Mouse (Mus musculus) embryo, embryonic 11.5 days (tissue): ENCODE results near the gene Ybx1.

ENCODE experiments used
- DNase-seq: peaks from one replicate; pipeline ENCODE4 v3.0.0-alpha.2; 2012; ENCODE audit warnings: low read depth, low spot score

Ybx1 gene

DNA sequence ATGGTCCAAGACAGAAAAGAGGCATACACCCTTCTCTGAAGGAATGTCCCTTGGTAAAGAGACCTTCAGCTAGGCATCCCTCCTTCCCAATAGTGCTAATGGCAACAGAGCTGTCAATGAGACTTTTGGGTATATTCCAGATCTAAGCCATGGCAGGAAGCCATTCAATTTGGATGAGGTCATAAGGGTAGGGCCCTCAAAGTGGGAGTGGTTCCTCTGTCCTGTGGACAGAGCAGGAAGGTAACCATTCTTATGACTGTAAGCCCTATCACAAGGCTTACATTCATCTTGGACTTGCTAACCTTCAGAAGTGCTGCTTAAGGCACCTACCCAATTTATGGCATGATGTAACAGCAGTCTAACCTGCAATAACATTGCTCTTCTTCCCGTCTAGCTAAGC, 19.8 kb downstream of the Ybx1 start:
- no peak for DNase-seq

DNA sequence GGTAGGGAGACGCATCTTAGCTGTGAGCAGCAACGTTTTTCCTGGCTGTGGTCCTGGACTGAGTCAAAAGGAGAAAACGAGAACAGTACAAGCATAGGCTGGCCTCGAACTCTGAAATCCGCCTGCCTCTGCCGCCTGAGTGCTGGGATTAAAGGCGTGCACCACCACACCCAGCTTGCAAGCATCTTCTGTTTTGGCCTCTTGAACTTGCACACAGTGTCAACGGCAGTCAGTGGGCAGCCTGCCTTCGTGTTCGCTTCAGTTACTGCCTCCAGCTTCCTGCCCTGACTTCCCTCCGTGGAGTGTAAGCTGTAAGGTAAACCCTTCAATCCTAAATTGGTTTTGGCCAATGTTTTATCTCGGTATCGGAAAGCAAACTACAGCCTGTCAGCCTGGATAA, 27.8 kb downstream of the Ybx1 start:
- DNase-seq = no peak

GRCm38 (mm10) chr4:119263459-119263858, 30.9 kb downstream of the Ybx1 start:
- DNase-seq = no peak

GRCm38 (mm10) chr4:119262483-119262882, 31.9 kb downstream of the Ybx1 start:
- no peak for DNase-seq

- DNase-seq = no peak
Measured at GRCm38 (mm10) chr4:119261087-119261713, 33.2 kb downstream of the Ybx1 start.

DNA sequence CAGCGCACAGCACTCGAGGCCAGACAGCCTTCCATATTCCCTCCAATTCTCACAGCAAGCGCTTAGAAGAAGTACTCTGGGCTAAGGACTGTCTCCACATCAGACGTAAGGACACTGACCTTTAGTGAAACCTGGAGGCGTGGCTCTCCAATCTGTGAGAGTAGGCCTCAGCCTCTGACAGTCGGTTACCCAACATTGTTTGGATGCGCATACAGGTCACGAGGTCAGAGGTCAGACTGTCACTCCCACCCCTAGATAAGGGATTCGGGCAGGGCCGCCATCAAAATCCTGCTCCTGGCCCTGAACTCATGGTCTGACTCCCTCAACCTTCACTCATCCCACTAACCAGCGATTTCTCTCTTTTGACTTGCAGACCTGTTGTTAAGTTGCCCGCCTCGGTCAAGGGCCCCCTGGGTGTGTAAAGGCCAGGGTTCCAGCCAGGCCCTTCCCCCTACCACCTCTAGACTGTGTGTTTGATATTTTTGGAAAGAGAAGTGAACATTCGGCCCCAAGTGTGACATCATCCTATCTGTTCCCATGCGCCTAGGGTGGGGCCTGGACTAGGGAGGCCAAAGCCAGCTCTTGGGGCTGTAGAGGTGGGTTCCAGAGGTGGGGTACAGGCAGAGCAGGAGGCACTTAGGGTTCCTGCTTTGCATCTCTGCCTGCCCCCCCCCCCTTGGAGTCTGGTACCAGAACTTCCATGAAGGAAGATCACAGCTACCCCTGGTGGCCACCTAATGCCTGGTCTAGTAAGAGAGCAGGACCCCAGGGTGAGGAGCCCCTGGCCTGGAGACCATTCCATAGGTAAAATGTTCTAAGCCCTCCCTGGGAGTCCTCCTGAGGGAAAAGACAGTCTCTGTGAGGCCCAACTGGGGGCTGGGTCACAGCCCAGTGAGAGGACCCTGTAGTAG, 34.8 kb downstream of the Ybx1 start:
- no peak for DNase-seq

GRCm38 (mm10) chr4:119257083-119257482, 37.3 kb downstream of the Ybx1 start:
- DNase-seq = no peak

DNA sequence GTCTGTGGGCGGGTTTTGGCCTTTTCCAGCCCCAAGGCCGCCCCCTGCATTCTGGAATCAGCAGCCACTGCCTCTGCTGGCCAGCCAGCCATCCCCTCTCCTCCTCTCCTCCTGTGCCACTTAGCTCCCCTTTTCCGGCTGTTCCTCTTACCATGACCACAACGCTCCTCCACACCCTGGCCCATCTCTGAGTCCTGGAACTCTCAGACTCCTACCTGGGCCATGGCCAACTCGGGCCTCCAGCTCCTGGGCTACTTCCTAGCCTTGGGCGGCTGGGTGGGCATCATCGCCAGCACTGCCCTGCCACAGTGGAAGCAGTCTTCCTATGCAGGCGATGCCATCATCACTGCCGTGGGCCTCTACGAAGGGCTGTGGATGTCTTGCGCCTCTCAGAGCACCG, 39.1 kb downstream of the Ybx1 start, which contains the start of gene Cldn19:
Cldn19 (plus strand) TSS at position 64 of the 400 bp plus-strand sequence.
- no peak for DNase-seq

DNA sequence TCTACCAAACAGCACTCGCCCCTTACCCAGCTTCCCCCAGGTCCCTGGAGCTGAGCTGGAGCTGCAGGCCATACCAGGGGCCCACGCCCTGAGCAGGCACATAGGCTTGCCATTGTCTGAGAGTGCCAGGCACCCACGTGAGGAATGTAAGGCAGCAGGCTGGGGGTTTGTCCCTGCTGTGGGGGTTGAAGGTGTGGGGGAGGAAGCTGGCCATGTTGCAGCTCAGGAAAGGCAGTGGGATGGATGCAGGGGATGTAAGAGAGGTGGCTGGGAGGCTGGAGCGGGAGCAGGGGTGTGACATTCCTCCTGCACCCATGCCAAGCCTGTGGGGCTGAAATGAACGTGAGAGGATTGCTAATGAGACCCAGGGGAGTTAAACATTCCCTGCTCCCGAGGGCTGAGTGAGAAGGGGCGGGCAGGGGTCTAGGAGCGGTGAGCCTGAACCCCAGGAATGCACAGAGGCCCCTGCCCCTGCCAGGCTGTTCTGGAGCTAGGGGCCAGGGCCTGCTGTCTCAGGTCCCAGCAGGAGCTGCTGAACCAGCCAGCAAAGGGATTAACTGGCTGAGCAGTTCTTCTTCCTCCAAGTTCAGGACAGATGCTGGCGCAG, 40.3 kb downstream of the Ybx1 start:
- no peak for DNase-seq

- DNase-seq = no peak
Measured at GRCm38 (mm10) chr4:119252025-119252808, 42.2 kb downstream of the Ybx1 start.

- DNase-seq = no peak
Measured at GRCm38 (mm10) chr4:119248407-119248965, 45.9 kb downstream of the Ybx1 start.

DNA sequence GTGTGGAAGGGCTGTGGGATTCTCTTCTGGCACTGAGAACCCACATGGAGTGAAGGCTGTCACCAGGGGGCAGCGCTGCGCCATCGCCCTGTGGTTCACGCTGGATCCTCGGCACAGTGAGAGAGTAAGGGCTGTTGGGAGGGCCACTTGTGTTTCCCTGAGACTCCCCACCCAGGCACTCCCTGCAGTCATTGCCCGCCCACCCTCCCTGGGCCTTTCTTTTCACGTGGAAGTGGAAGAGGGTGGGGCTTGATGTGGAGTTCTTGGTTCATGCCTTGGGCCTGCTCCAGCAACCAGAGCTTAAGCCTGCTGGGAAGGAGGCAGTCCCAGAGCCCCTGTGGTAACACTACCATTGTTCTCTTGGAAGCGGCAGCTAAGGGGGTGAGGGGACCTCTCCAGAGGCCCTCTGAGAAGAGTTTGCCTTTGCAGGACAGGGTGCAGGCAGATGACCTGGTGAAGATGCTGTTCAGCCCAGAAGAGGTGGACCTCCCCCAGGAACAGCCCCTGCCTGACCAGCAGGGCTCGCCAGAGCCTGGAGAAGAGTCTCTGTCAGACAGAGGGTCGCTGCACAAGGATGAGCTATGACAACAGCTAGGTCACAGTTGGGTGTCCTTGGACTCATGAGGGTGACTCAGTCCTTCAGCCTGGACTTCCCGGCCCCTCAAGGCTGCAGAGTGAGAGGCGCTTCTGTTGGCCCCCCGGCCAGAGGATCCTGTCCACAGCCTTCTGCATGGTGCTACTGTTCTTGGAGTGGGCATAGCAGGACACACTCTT, 46.8 kb downstream of the Ybx1 start:
- peak; percentile 34 for DNase-seq

DNA sequence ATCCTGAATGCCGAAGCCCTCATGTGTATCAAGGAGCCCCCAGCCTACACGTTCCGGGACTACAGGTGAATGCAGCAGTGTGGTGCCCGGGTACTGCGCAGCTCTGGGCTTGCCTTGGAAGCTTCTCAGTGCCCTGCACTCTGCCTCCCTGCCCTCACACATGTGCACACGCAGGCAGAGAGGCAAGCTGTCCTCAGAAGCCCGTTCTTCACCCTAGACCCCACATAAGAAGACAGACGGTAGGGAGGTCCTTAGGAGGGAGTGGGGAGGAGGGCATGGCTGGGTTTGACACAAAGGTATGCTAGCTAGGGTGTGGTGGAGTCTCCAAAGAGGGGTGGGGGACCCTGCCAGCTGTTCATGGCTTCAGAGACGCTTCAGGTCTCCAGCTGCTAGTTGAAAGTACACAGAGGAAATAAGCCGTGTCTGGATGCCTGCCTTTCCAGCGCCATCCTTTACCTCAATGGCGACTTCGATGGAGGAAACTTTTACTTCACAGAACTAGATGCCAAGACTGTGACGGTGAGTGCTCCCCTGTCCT, 47.6 kb downstream of the Ybx1 start:
- DNase-seq = no peak

DNA sequence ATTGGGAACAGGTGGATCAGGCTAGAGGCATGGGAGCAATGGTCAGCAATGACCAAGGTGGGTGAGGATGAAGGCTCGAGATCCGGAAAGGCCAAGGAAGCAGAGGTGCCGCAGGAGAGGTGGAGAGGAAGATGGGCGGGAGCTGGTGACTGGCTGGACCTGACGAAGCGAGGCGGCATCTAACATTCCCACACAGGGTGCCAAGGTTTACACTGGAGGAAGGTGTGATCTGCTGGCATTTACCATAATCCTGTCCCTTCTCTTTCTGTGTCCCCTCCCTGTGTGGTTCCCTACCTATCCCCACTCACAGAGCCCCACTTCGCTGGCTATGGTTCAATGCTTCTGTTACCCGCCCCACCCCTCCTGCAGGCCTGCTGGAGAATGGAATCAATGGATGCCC, 48.4 kb downstream of the Ybx1 start:
- DNase-seq = no peak

DNA sequence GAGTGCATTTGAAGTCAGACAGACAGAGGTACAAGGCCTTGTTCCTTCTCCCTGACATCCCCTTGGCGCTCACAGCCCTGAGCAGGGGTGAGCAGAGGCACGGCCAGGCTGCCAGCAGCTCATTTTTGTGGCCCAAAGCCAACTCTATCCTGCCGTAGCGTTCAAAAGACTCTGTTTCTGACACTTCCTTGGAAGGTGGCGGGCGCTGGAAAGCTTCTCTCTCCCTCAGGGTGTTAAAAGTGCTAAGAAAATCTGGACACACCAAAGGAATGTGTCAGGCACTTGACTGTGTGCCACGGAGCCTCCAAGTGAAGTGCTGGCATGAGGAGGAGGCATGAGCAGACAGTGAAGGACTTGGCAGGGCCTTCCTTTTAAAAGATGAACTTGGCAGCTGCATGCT, 48.8 kb downstream of the Ybx1 start:
- no peak for DNase-seq

DNA sequence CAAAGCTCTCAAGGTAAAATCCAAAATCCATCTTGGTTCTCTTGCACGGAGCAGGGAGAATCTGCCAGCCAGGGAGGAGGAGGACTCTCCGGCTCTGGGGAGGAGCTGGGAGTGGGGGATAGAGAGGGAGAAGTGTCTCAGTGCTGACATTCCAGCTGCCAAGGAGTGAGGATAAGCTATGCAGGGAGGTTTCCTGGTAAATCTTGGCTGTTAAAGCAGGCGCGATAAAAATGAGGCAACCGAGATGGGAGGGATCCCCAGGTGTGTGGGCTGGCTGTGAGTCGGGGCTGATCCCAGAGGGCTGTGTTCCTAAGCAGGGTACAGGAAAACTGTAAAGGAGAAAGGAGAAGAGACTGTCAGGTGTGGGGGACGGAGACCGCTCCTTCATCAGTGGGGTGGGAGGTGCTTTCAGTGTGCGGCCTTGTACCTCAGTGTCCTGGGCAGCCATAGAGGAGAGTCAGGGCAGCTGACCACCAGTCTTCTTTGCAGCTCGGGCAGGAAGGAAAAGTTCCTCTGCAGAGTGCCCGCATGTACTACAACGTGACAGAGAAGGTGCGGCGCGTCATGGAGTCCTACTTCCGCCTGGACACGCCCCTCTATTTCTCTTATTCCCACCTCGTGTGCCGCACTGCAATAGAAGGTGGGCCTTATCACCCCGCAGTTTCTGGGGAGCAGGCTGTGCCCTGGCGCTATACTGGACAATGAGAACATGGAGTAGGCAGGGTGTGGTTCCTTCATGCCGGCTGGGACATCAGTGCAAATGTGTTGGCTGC, 49.8 kb downstream of the Ybx1 start:
- DNase-seq = no peak

DNA sequence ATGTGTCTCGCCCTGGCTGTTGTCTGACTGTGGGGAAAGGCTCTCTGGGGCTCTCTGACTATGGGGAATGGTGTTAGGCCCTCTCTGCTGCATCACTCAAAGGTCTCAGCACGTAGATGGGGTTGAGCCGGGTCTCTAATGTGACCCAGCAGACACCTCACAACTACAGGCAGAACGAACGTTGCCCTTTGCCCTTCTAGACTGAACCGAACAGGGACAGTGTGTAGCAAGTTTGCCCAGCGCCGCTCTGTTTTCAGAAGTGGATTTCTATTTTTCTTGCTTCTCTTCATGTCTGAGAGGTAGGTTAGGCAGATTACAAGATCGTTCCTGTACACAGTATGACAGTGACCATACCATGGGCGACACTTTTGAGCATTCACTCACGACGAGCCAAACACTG, 51.8 kb downstream of the Ybx1 start:
- DNase-seq = no peak

DNA sequence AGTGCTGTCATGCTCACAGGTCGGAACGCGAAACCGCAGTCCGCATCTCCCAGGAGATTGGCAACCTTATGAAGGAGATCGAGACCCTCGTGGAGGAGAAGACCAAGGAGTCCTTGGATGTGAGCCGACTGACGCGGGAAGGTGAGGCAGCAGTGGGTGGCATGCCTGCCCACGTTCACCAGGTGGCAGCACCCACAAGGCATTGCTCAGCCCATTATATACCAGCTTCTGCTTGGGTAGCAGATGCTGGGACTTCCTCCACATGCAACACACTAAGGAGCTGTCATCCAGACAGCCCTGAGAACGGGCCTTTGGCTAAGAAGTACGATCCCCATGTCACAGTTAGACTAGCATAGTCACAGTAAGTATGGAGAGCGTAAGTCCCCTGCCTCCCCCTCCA, 52.7 kb downstream of the Ybx1 start:
- no peak for DNase-seq

DNA sequence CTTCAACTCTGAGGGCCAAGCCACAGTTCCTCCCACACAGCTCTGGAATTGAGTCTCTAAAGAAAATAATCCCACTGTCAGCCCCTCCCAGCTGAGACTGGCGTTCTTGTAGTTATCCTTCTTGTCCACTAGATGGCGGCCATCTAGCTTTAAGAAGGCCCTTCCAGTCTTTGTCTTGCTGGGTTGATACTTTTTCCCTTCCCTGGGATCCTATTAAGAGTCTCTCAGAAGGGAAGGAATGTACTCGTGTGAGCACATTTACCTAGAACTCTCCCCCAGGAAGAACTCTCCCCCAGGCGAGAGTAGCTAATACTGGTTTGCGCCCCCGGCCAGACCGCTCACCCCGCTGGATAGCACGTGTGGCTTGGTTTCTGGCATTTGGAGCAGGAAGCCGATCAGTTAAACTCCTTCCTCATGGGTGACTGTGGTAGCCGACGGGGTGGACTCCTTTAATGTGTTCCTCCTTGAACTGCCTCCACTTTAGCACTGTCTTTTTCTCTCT, 55.2 kb downstream of the Ybx1 start:
- peak; percentile 65 for DNase-seq
